Mouse (Mus musculus) cerebral cortex, adult 2 months (tissue): ENCODE measurements around the gene Nploc4.

Source experiments
- WGBS: fragments of 180-500 bp; shearing (Covaris S2); methylation state at CpG from one replicate; pipeline ENCODE4 v1.1.7; 2018; 5-methylcytosine and 5-hydroxymethylcytosine counted together

The Nploc4 gene

GRCm38 (mm10) chr11:120341661-120342060, 95.8 kb downstream of the Nploc4 start:
- 97% methylated on average over 4 of the region's 4 CpGs for WGBS

GRCm38 (mm10) chr11:120339978-120340513, 97.5 kb downstream of the Nploc4 start:
- WGBS = 89% methylated on average over 10 of the region's 10 CpGs

- 69% methylated on average over 3 of the region's 3 CpGs for WGBS
Observed at GRCm38 (mm10) chr11:120338786-120339185, 98.7 kb downstream of the Nploc4 start.

GRCm38 (mm10) chr11:120337447-120337846, 100.1 kb downstream of the Nploc4 start:
- WGBS = 68% methylated on average over 2 of the region's 2 CpGs

- WGBS = 68% methylated on average over 6 of the region's 6 CpGs
Observed at GRCm38 (mm10) chr11:120335431-120336021, 102.0 kb downstream of the Nploc4 start.
